Mouse (Mus musculus) intestine, embryonic 16.5 days (tissue): Measurements from ENCODE around the gene Tmem130. TPM values are rescaled to one million over a fixed set of nuclear protein-coding genes. Genes with fewer than 3 reads are reported as not detected.

Experiments used
- polyA plus RNA-seq: library from polyadenylated mRNA; unstranded; fragments of >200 nt; fragmentation: Nextera tagmentation; extraction: Ambion mirVana; gene quantifications from 2 replicates; pipeline ENCODE4 v1.2.1, GENCODE M21; 2015

Tmem130 gene
- polyA plus RNA-seq, 1 experiment from 2014 or later = 2.6 TPM

Other genes starting within 250 kb of the Tmem130 start
- gene Nptx2, start 215.9 kb downstream of the Tmem130 start, polyA plus RNA-seq = 1.5 and 1.7 TPM in 2 replicates
- 33.9 and 37.0 TPM in 2 replicates for gene Trrap, start 5.9 kb upstream of the Tmem130 start, polyA plus RNA-seq
- gene Smurf1, start 204.0 kb upstream of the Tmem130 start, polyA plus RNA-seq = 3.5 and 5.0 TPM in 2 replicates